Mouse (Mus musculus): ENCODE results near the gene Apba2. TPM values are rescaled to one million over a fixed set of nuclear protein-coding genes. Genes with fewer than 3 reads are reported as not detected.

Gene Apba2
- polyA plus RNA-seq, 1 experiment, result not detected

GRCm38 (mm10) chr7:64502271-64503180, 1.0 kb downstream of the Apba2 start:
- H3K4me1 ChIP-seq (ENCODE audit: control insufficient read depth, insufficient read depth, low read length), result no peaks in the 10 kb centered on the region
- TF ChIP-seq CTCF (IDR thresholded peaks at IDR 0.05; ENCODE audit: control insufficient read depth, insufficient read depth, low read length), result no peak
- no peak for TF ChIP-seq POLR2A (IDR thresholded peaks at IDR 0.05; ENCODE audit: borderline replicate concordance, control insufficient read depth, low read depth, low read length)
- whole genome bisulfite sequencing, result 7% methylated on average over 47 of the region's 47 CpGs
- H3K27ac ChIP-seq (ENCODE audit: control insufficient read depth, insufficient read depth, low read depth, low read length, poor library complexity), result no peak overlapping the region; the same call in 1 of the 2 replicates
- H3K4me3 ChIP-seq (replicated peaks; ENCODE audit: control insufficient read depth, low read depth, low read length), result no peak overlapping the region

- no peak overlapping the region for H3K27ac ChIP-seq (ENCODE audit: control insufficient read depth, insufficient read depth, low read depth, low read length, poor library complexity)
- WGBS, result 62% methylated on average over 6 of the region's 6 CpGs
- H3K4me3 ChIP-seq (replicated peaks; ENCODE audit: control insufficient read depth, low read depth, low read length), result no peak overlapping the region
- TF ChIP-seq CTCF (IDR thresholded peaks at IDR 0.05; ENCODE audit: control insufficient read depth, insufficient read depth, low read length) (no peak), POLR2A (IDR thresholded peaks at IDR 0.05; ENCODE audit: borderline replicate concordance, control insufficient read depth, low read depth, low read length) (no peak)
- H3K4me1 ChIP-seq (ENCODE audit: control insufficient read depth, insufficient read depth, low read length), result no peaks in the 10 kb centered on the region
Observed at GRCm38 (mm10) chr7:64503641-64504040, 2.1 kb downstream of the Apba2 start.

GRCm38 (mm10) chr7:64504691-64505231, 3.3 kb downstream of the Apba2 start:
- no peaks in the 10 kb centered on the region for H3K4me1 ChIP-seq (ENCODE audit: control insufficient read depth, insufficient read depth, low read length)
- TF ChIP-seq POLR2A (IDR thresholded peaks at IDR 0.05; ENCODE audit: borderline replicate concordance, control insufficient read depth, low read depth, low read length), result no peak
- no peak for TF ChIP-seq CTCF (IDR thresholded peaks at IDR 0.05; ENCODE audit: control insufficient read depth, insufficient read depth, low read length)
- WGBS, result 40% methylated on average over 8 of the region's 8 CpGs
- no peak overlapping the region for H3K4me3 ChIP-seq (replicated peaks; ENCODE audit: control insufficient read depth, low read depth, low read length)
- no peak overlapping the region for H3K27ac ChIP-seq (ENCODE audit: control insufficient read depth, insufficient read depth, low read depth, low read length, poor library complexity)

GRCm38 (mm10) chr7:64505571-64505970, 4.1 kb downstream of the Apba2 start:
- TF ChIP-seq CTCF (IDR thresholded peaks at IDR 0.05; ENCODE audit: control insufficient read depth, insufficient read depth, low read length), result no peak
- TF ChIP-seq POLR2A (IDR thresholded peaks at IDR 0.05; ENCODE audit: borderline replicate concordance, control insufficient read depth, low read depth, low read length), result no peak
- Histone ChIP-seq H3K27ac (ENCODE audit: control insufficient read depth, insufficient read depth, low read depth, low read length, poor library complexity) (no peak overlapping the region), H3K4me3 (replicated peaks; ENCODE audit: control insufficient read depth, low read depth, low read length) (no peak overlapping the region), H3K4me1 (ENCODE audit: control insufficient read depth, insufficient read depth, low read length) (no peaks in the 10 kb centered on the region)
- 80% methylated on average over 3 of the region's 3 CpGs for WGBS

GRCm38 (mm10) chr7:64508826-64509225, 7.3 kb downstream of the Apba2 start:
- Histone ChIP-seq H3K4me1 (ENCODE audit: control insufficient read depth, insufficient read depth, low read length) (no peaks in the 10 kb centered on the region), H3K27ac (ENCODE audit: control insufficient read depth, insufficient read depth, low read depth, low read length, poor library complexity) (no peak overlapping the region), H3K4me3 (replicated peaks; ENCODE audit: control insufficient read depth, low read depth, low read length) (no peak overlapping the region)
- 77% methylated on average over 7 of the region's 7 CpGs for WGBS
- no peak for TF ChIP-seq CTCF (IDR thresholded peaks at IDR 0.05; ENCODE audit: control insufficient read depth, insufficient read depth, low read length)
- TF ChIP-seq POLR2A (IDR thresholded peaks at IDR 0.05; ENCODE audit: borderline replicate concordance, control insufficient read depth, low read depth, low read length), result no peak

GRCm38 (mm10) chr7:64509911-64510310, 8.4 kb downstream of the Apba2 start:
- no peaks in the 10 kb centered on the region for H3K4me1 ChIP-seq (ENCODE audit: control insufficient read depth, insufficient read depth, low read length)
- 72% methylated on average over 2 of the region's 2 CpGs for WGBS
- TF ChIP-seq CTCF (IDR thresholded peaks at IDR 0.05; ENCODE audit: control insufficient read depth, insufficient read depth, low read length) (no peak), POLR2A (IDR thresholded peaks at IDR 0.05; ENCODE audit: borderline replicate concordance, control insufficient read depth, low read depth, low read length) (no peak)
- H3K27ac ChIP-seq (ENCODE audit: control insufficient read depth, insufficient read depth, low read depth, low read length, poor library complexity), result no peak overlapping the region
- no peak overlapping the region for H3K4me3 ChIP-seq (replicated peaks; ENCODE audit: control insufficient read depth, low read depth, low read length)

- 50% methylated on average over 8 of the region's 8 CpGs for WGBS
- Histone ChIP-seq H3K4me3 (replicated peaks; ENCODE audit: control insufficient read depth, low read depth, low read length) (no peak overlapping the region), H3K27ac (ENCODE audit: control insufficient read depth, insufficient read depth, low read depth, low read length, poor library complexity) (no peak overlapping the region), H3K4me1 (ENCODE audit: control insufficient read depth, insufficient read depth, low read length) (no peaks in the 10 kb centered on the region)
- TF ChIP-seq CTCF (IDR thresholded peaks at IDR 0.05; ENCODE audit: control insufficient read depth, insufficient read depth, low read length) (no peak), POLR2A (IDR thresholded peaks at IDR 0.05; ENCODE audit: borderline replicate concordance, control insufficient read depth, low read depth, low read length) (no peak)
Observed at GRCm38 (mm10) chr7:64510526-64511210, 9.2 kb downstream of the Apba2 start.

GRCm38 (mm10) chr7:64513621-64514020, 12.1 kb downstream of the Apba2 start:
- no peak for TF ChIP-seq CTCF (IDR thresholded peaks at IDR 0.05; ENCODE audit: control insufficient read depth, insufficient read depth, low read length)
- TF ChIP-seq POLR2A (IDR thresholded peaks at IDR 0.05; ENCODE audit: borderline replicate concordance, control insufficient read depth, low read depth, low read length), result no peak
- no peaks in the 10 kb centered on the region for H3K4me1 ChIP-seq (ENCODE audit: control insufficient read depth, insufficient read depth, low read length)
- WGBS, result 86% methylated on average over 3 of the region's 3 CpGs
- H3K27ac ChIP-seq (ENCODE audit: control insufficient read depth, insufficient read depth, low read depth, low read length, poor library complexity), result no peak overlapping the region
- H3K4me3 ChIP-seq (replicated peaks; ENCODE audit: control insufficient read depth, low read depth, low read length), result no peak overlapping the region

All from bone marrow, adult 2 months (tissue).